Mouse (Mus musculus) MEL (cell line): ENCODE data around the gene Shisa4. TPM values are rescaled to one million over a fixed set of nuclear protein-coding genes. Genes with fewer than 3 reads are reported as not detected.

Experiments used
- DNase-seq: peaks from one replicate; pipeline ENCODE4 v3.0.0; 2011; ENCODE audit warnings: low read depth, low spot score
- H3K27ac ChIP-seq: 2 replicates; pipeline ENCODE4 v1.5.1; 2012; ENCODE audit warnings: low read depth, mild to moderate bottlenecking, control low read depth, low read length, moderate library complexity; ENCODE audit not compliant: control insufficient read depth
- H3K27me3 ChIP-seq, 2 experiments: fragments of 150-350 bp in 1 of 2; sonication (generic) in 1 of 2; 2 replicates each; pipeline ENCODE4 v1.6.1; 2012; ENCODE audit warnings: low read length in 2 of 2, mild to moderate bottlenecking in 2 of 2, improper control_type of control experiment in 1 of 2, moderate library complexity in 1 of 2; ENCODE audit not compliant: insufficient read depth in 2 of 2, control insufficient read depth in 1 of 2
- H3K36me3 ChIP-seq, 2 experiments: 2 replicates each; pipeline ENCODE4 v1.6.1; 2012 to 2014; ENCODE audit warnings: low read length in 2 of 2, improper control_type of control experiment in 1 of 2, inconsistent platforms in 1 of 2, mild to moderate bottlenecking in 1 of 2; ENCODE audit not compliant: insufficient read depth in 2 of 2, control insufficient read depth in 1 of 2
- H3K4me1 ChIP-seq, 2 experiments: fragments of 150-350 bp in 1 of 2; sonication (generic) in 1 of 2; 2 replicates each; pipeline ENCODE4 v1.6.1; 2012; ENCODE audit warnings: low read length in 2 of 2, improper control_type of control experiment in 1 of 2, mild to moderate bottlenecking in 1 of 2; ENCODE audit not compliant: insufficient read depth in 2 of 2, control insufficient read depth in 1 of 2
- H3K4me3 ChIP-seq, 2 experiments: fragments of 150-350 bp in 1 of 2; sonication (generic) in 1 of 2; 2 replicates each; pipeline ENCODE4 v1.5.1; 2012; ENCODE audit warnings: low read depth in 2 of 2, low read length in 2 of 2, mild to moderate bottlenecking in 2 of 2, moderate library complexity in 2 of 2, control low read depth in 1 of 2, improper control_type of control experiment in 1 of 2; ENCODE audit not compliant: control insufficient read depth in 1 of 2, insufficient read depth in 1 of 2
- H3K79me2 ChIP-seq: 2 replicates; pipeline ENCODE4 v1.6.1; 2012; ENCODE audit warnings: mild to moderate bottlenecking, low read length, moderate library complexity; ENCODE audit not compliant: control insufficient read depth, poor library complexity, insufficient read depth
- H3K9ac ChIP-seq: 2 replicates; pipeline ENCODE4 v1.6.1; 2012; ENCODE audit warnings: low read depth, mild to moderate bottlenecking, control low read depth, low read length, moderate library complexity; ENCODE audit not compliant: control insufficient read depth, poor library complexity, severe bottlenecking
- H3K9me3 ChIP-seq: fragments of 150-350 bp; sonication (generic); replicated peaks from 2 replicates; pipeline ENCODE4 v1.6.1; 2012; ENCODE audit warnings: mild to moderate bottlenecking, low read length, improper control_type of control experiment, moderate library complexity; ENCODE audit not compliant: insufficient read depth
- BHLHE40 ChIP-seq: IDR thresholded peaks from 2 replicates; pipeline ENCODE4 v1.6.1; 2012; ENCODE audit warnings: low read depth, mild to moderate bottlenecking, inconsistent platforms, low read length, improper control_type of control experiment, borderline replicate concordance
- CHD1 ChIP-seq: IDR thresholded peaks from 2 replicates; pipeline ENCODE4 v1.6.1; 2012; ENCODE audit warnings: low read depth, mild to moderate bottlenecking, inconsistent platforms, low read length, improper control_type of control experiment
- ELF1 ChIP-seq: IDR thresholded peaks from 2 replicates; pipeline ENCODE4 v1.6.1; 2014; ENCODE audit warnings: low read depth, mild to moderate bottlenecking, inconsistent platforms, low read length, improper control_type of control experiment, moderate library complexity
- EP300 ChIP-seq, 2 experiments: IDR thresholded peaks; 2 replicates each; pipeline ENCODE4 v1.6.1; 2011; ENCODE audit warnings: improper control_type of control experiment in 2 of 2, low read length in 2 of 2, low read depth in 1 of 2, mild to moderate bottlenecking in 1 of 2
- ETS1 ChIP-seq: IDR thresholded peaks from 2 replicates; pipeline ENCODE4 v1.6.1; 2012; ENCODE audit warnings: low read depth, mild to moderate bottlenecking, inconsistent platforms, low read length, improper control_type of control experiment, moderate library complexity
- GATA1 ChIP-seq: IDR thresholded peaks from 2 replicates; pipeline ENCODE4 v1.6.1; 2011; ENCODE audit warnings: low read depth, low read length, improper control_type of control experiment
- HCFC1 ChIP-seq: IDR thresholded peaks from 2 replicates; pipeline ENCODE4 v1.6.1; 2012; ENCODE audit warnings: low read depth, mild to moderate bottlenecking, inconsistent platforms, low read length, improper control_type of control experiment, moderate library complexity
- JUND ChIP-seq: IDR thresholded peaks from 2 replicates; pipeline ENCODE4 v1.6.1; 2011; ENCODE audit warnings: low read depth, mild to moderate bottlenecking, improper control_type of control experiment, low read length
- MAFK ChIP-seq: IDR thresholded peaks from 2 replicates; pipeline ENCODE4 v1.6.1; 2011; ENCODE audit warnings: low read depth, mild to moderate bottlenecking, low read length, improper control_type of control experiment, borderline replicate concordance
- MAX ChIP-seq: IDR thresholded peaks from 2 replicates; pipeline ENCODE4 v1.6.1; 2011; ENCODE audit warnings: low read length, improper control_type of control experiment
- MAZ ChIP-seq: IDR thresholded peaks from 2 replicates; pipeline ENCODE4 v1.6.1; 2012; ENCODE audit warnings: low read depth, mild to moderate bottlenecking, inconsistent platforms, low read length, improper control_type of control experiment
- MYB ChIP-seq: IDR thresholded peaks from 2 replicates; pipeline ENCODE4 v1.6.1; 2011; ENCODE audit warnings: mild to moderate bottlenecking, low read depth, low read length, improper control_type of control experiment
- MYC ChIP-seq: IDR thresholded peaks from 2 replicates; pipeline ENCODE4 v1.6.1; 2011; ENCODE audit warnings: low read depth, mild to moderate bottlenecking, low read length, improper control_type of control experiment, moderate library complexity
- NELFE ChIP-seq: IDR thresholded peaks from 2 replicates; pipeline ENCODE4 v1.6.1; 2011; ENCODE audit warnings: low read depth, low read length, improper control_type of control experiment
- NRF1 ChIP-seq: IDR thresholded peaks from 2 replicates; pipeline ENCODE4 v1.6.1; 2014; ENCODE audit warnings: low read depth, mild to moderate bottlenecking, inconsistent platforms, low read length, improper control_type of control experiment, moderate library complexity; ENCODE audit not compliant: poor library complexity, insufficient read depth, severe bottlenecking
- POLR2A ChIP-seq, 2 experiments: IDR thresholded peaks; 2 replicates each; pipeline ENCODE4 v1.6.1; 2011 to 2012; ENCODE audit warnings: low read length in 2 of 2, mild to moderate bottlenecking in 2 of 2, control low read depth in 1 of 2, improper control_type of control experiment in 1 of 2, low read depth in 1 of 2, moderate library complexity in 1 of 2; ENCODE audit not compliant: control insufficient read depth in 1 of 2, insufficient read depth in 1 of 2, poor library complexity in 1 of 2
- RAD21 ChIP-seq: IDR thresholded peaks from 2 replicates; pipeline ENCODE4 v1.6.1; 2011; ENCODE audit warnings: mild to moderate bottlenecking, low read depth, low read length, improper control_type of control experiment
- RCOR1 ChIP-seq: IDR thresholded peaks from 2 replicates; pipeline ENCODE4 v1.6.1; 2012; ENCODE audit warnings: low read depth, mild to moderate bottlenecking, inconsistent platforms, low read length, improper control_type of control experiment
- SIN3A ChIP-seq: IDR thresholded peaks from 2 replicates; pipeline ENCODE4 v1.6.1; 2012; ENCODE audit warnings: low read length, improper control_type of control experiment, inconsistent platforms
- TBP ChIP-seq: IDR thresholded peaks from 2 replicates; pipeline ENCODE4 v1.8.0; 2011; ENCODE audit warnings: low read depth, low read length, improper control_type of control experiment
- TCF12 ChIP-seq: IDR thresholded peaks from 2 replicates; pipeline ENCODE4 v1.6.1; 2014; ENCODE audit warnings: low read depth, mild to moderate bottlenecking, inconsistent platforms, low read length, improper control_type of control experiment, moderate library complexity
- UBTF ChIP-seq: IDR thresholded peaks from 2 replicates; pipeline ENCODE4 v1.6.1; 2012; ENCODE audit warnings: low read depth, mild to moderate bottlenecking, inconsistent platforms, low read length, improper control_type of control experiment, moderate library complexity, borderline replicate concordance; ENCODE audit not compliant: insufficient read depth
- USF1 ChIP-seq: IDR thresholded peaks from 2 replicates; pipeline ENCODE4 v1.6.1; 2014; ENCODE audit warnings: low read depth, mild to moderate bottlenecking, inconsistent platforms, low read length, improper control_type of control experiment, moderate library complexity
- USF2 ChIP-seq, 2 experiments: IDR thresholded peaks; 2 replicates each; pipeline ENCODE4 v1.6.1; 2011 to 2012; ENCODE audit warnings: improper control_type of control experiment in 2 of 2, low read length in 2 of 2, borderline replicate concordance in 1 of 2, inconsistent platforms in 1 of 2, low read depth in 1 of 2, mild to moderate bottlenecking in 1 of 2; ENCODE audit not compliant: insufficient read depth in 1 of 2
- ZC3H11A ChIP-seq: IDR thresholded peaks from 2 replicates; pipeline ENCODE4 v1.6.1; 2012; ENCODE audit warnings: low read depth, mild to moderate bottlenecking, inconsistent platforms, low read length, improper control_type of control experiment
- ZKSCAN1 ChIP-seq: IDR thresholded peaks from 2 replicates; pipeline ENCODE4 v1.6.1; 2012; ENCODE audit warnings: low read depth, mild to moderate bottlenecking, inconsistent platforms, low read length, improper control_type of control experiment, moderate library complexity
- polyA plus RNA-seq, 2 experiments: library from polyadenylated mRNA; stranded (reverse) in 1 of 2; unstranded in 1 of 2; fragments of >175 nt in 1 of 2; fragments of >200 nt in 1 of 2; gene quantifications; 2 replicates each; pipeline versions ENCODE4 v1.2.1 to v1.2.4; 2012; ENCODE audit warnings: low replicate concordance in 2 of 2, low read depth in 1 of 2; ENCODE audit not compliant: insufficient read length in 2 of 2, insufficient read depth in 1 of 2, missing spikeins in 1 of 2
- total RNA-seq: library from RNA; depleted of rRNA; stranded (reverse); fragments of 300-350 nt; gene quantifications from 2 replicates; pipeline ENCODE4 v1.2.3, GENCODE M21; 2012

Shisa4 gene
- total and polyA plus RNA-seq, 3 experiments: not detected

DNA sequence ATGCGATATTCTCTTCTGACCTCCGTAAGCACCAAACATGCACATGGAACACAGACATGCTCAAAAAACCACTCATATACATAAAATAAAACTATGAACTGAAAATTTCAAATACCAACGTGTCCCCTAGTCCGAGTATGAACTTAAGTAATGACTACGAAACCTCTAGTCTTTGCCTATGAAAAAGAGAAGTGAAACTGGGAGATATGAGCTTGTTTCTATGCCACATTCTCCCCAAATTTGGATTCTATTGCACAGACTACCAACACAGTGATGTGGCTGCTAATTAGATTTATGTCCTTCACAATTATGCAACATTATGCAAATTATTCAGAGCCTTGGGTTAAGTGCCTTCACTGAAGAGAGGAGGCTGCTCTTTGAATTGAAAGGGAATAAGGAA lies 24.4 kb upstream of the Shisa4 start:
- Histone ChIP-seq H3K9ac (no peak overlapping the region), H3K9me3 (no peaks in the 10 kb centered on the region), H3K4me3 (no peak overlapping the region), H3K36me3 (peaks cover 0 to 39% of the 10 kb centered on the region in 2 experiments; a peak in 3 of 4 replicates)
- no peak for TF ChIP-seq RAD21
- no peak for TF ChIP-seq MAFK
- TF ChIP-seq USF1: no peak
- TF ChIP-seq UBTF: no peak
- TF ChIP-seq BHLHE40: no peak
- TF ChIP-seq MYC: no peak
- no peak for TF ChIP-seq ETS1
- TF ChIP-seq HCFC1: no peak
- no peak for TF ChIP-seq GATA1
- TF ChIP-seq USF2 (IDR thresholded peaks at IDR 0.05; ENCODE audit: borderline replicate concordance in 1 of 2, insufficient read depth in 1 of 2, low read depth in 1 of 2, low read length in 2 of 2): no peak
- TF ChIP-seq TBP: no peak
- no peak for TF ChIP-seq ELF1
- no peak for TF ChIP-seq EP300 (IDR thresholded peaks at IDR 0.05; ENCODE audit: low read depth in 1 of 2, low read length in 2 of 2)
- no peak for TF ChIP-seq JUND
- TF ChIP-seq NRF1: no peak
- no peak for TF ChIP-seq CHD1
- TF ChIP-seq, all 39 proteins: peak for 0
- H3K27ac ChIP-seq: no peak overlapping the region
- DNase-seq: no peak
- H3K79me2 ChIP-seq: no peaks in the 10 kb centered on the region
- H3K27me3 ChIP-seq: no peaks in the 10 kb centered on the region
- no peaks in the 10 kb centered on the region for H3K4me1 ChIP-seq

- H3K4me3 ChIP-seq: no peak overlapping the region
- no peaks in the 10 kb centered on the region for H3K4me1 ChIP-seq
- no peaks in the 10 kb centered on the region for H3K9me3 ChIP-seq
- H3K9ac ChIP-seq: no peak overlapping the region
- no peaks in the 10 kb centered on the region for H3K79me2 ChIP-seq
- peaks cover 0 to 14% of the 10 kb centered on the region in 2 experiments; a peak in 2 of 4 replicates for H3K36me3 ChIP-seq
- no peaks in the 10 kb centered on the region for H3K27me3 ChIP-seq
- DNase-seq: no peak
- no peak overlapping the region for H3K27ac ChIP-seq
- TF ChIP-seq HCFC1 (no peak), SIN3A (no peak), UBTF (no peak), ELF1 (no peak), ZKSCAN1 (no peak), RCOR1 (no peak), MAX (no peak), GATA1 (no peak), USF1 (no peak), MAZ (no peak), ZC3H11A (no peak), MYB (no peak), POLR2A (IDR thresholded peaks at IDR 0.05; ENCODE audit: control insufficient read depth in 1 of 2, insufficient read depth in 1 of 2, low read depth in 1 of 2, low read length in 2 of 2, poor library complexity in 1 of 2) (no peak), MYC (no peak), NELFE (no peak), TBP (no peak), TCF12 (no peak), CHD1 (no peak)
- TF ChIP-seq, all 39 proteins: peak for 0
Measured at GRCm38 (mm10) chr1:135385161-135385560, 10.1 kb upstream of the Shisa4 start.
